In the genomic region with DNA sequence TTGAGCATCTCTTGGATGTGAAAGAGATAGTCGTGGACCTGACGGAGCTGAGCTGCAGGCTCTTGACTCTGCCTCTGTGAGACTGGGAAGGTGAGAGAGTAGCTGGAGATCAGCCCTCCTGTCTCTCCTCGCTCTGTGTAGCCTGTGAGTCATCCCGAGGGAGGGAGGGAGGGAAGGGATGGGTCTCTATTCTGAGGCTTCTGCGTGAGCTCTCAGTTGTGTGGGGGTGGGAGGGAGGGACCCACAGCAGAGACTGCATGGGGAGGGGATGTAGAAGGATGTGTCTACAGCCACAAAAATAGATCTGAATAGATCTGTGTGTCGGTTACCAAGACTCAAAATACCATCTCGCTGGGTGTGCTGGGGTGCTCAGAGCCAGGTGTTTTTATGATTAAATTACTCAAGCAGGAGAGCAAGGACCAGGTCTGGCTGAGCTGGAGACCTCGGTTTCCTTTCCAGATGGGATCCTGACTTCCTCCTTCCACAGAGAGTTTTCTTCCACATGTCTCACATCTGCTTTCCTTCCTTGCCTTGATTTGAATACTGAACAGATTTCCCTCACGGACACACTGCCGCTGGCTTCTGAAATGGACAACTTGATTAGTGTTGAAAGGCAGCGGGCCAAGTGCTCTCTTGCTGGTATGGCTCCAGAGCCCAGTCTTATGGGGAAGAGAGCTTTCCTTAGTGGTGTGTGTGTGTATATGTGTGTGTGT, we compare ENCODE assay signal across 8 mouse cellular contexts.
DNase-seq lines count a peak whose midpoint lies in the region; ATAC-seq and TF ChIP-seq lines count a peak whose summit lies in the region.

No protein-coding gene starts in this region.

- peak; percentile 63 to 68 for DNase-seq in heart, adult 2 months
- peak; percentile 48 for DNase-seq in adrenal gland, postnatal 14 days
- DNase-seq in heart, adult 8-10 months (ENCODE audit: low spot score) = peak; percentile 65
- DNase-seq in limb, embryonic 14.5 days (ENCODE audit: low spot score) = peak; percentile 28
- DNase-seq in yolk sac, embryonic 10.5 days (ENCODE audit: low spot score) = no peak
- no peak for DNase-seq in testis, postnatal 10 days (ENCODE audit: low spot score)
- no peak for DNase-seq in testis, postnatal 14 days (ENCODE audit: low spot score)

- TF ChIP-seq CTCF in heart, adult 2 months (IDR thresholded peaks at IDR 0.05) = no peak

- no peaks in the 10 kb centered on the region for H3K27me3 ChIP-seq in heart, adult 2 months (ENCODE audit: control insufficient read depth, insufficient read depth, low read length)
- H3K27me3 ChIP-seq in heart, embryonic 11.5 days (ENCODE audit: control insufficient read depth, insufficient read depth, low read length) = no peaks in the 10 kb centered on the region
- no peaks in the 10 kb centered on the region for H3K27me3 ChIP-seq in limb, embryonic 14.5 days (ENCODE audit: control insufficient read depth, insufficient read depth, low read length)

- H3K9ac ChIP-seq in heart, adult 2 months (ENCODE audit: low read depth, low read length) = no peak overlapping the region
- no peak overlapping the region for H3K9ac ChIP-seq in heart, embryonic 11.5 days (ENCODE audit: low read depth, low read length)
- H3K9ac ChIP-seq in limb, embryonic 14.5 days (ENCODE audit: low read depth, low read length, severe bottlenecking) = no peak overlapping the region

- TF ChIP-seq EP300 in heart, adult 2 months (IDR thresholded peaks at IDR 0.05; ENCODE audit: insufficient read depth, low read depth, low read length) = 0 out of 2 replicates have a peak, but pooled peaks have one; percentile 25

- 10% methylated on average over 11 of the region's 11 CpGs for WGBS in heart, adult 2 months
- 32% methylated on average over 11 of the region's 11 CpGs for WGBS in heart, embryonic 11.5 days (ENCODE audit: insufficient replicate concordance)
- WGBS in limb, embryonic 14.5 days = 41% methylated on average over 10 of the region's 11 CpGs

- intact Hi-C loops in heart, adult 2 months (cut with DNase I) = loop anchor here (5.0 kb wide), 1 partner anchor 72 kb away; no protein-coding TSS in a partner anchor

- peak overlapping the region; percentile 64 for H3K27ac ChIP-seq in heart, adult 2 months
- no peak overlapping the region for H3K27ac ChIP-seq in heart, embryonic 11.5 days (ENCODE audit: low read depth, low read length)
- no peak overlapping the region for H3K27ac ChIP-seq in limb, embryonic 14.5 days (replicated peaks; ENCODE audit: low read depth, low read length)

- no peak overlapping the region for H3K4me2 ChIP-seq in heart, embryonic 11.5 days
- no peak overlapping the region for H3K4me2 ChIP-seq in limb, embryonic 14.5 days (replicated peaks; ENCODE audit: low read depth, low read length, severe bottlenecking)

- H3K79me2 ChIP-seq in heart, adult 2 months (replicated peaks; ENCODE audit: control insufficient read depth, insufficient read depth, low read length) = no peaks in the 10 kb centered on the region

- no peaks in the 10 kb centered on the region for H3K9me3 ChIP-seq in heart, embryonic 11.5 days (replicated peaks; ENCODE audit: control insufficient read depth, low read length)
- no peaks in the 10 kb centered on the region for H3K9me3 ChIP-seq in limb, embryonic 14.5 days (ENCODE audit: control insufficient read depth, low read length)

- H3K4me3 ChIP-seq in heart, adult 2 months = no peak overlapping the region
- H3K4me3 ChIP-seq in heart, embryonic 11.5 days (ENCODE audit: low read depth, low read length) = no peak overlapping the region
- H3K4me3 ChIP-seq in limb, embryonic 14.5 days (replicated peaks; ENCODE audit: low read length) = no peak overlapping the region

- no peak for TF ChIP-seq POLR2A in heart, adult 2 months (IDR thresholded peaks at IDR 0.05; ENCODE audit: insufficient read depth, low read depth, low read length)
- TF ChIP-seq POLR2A in limb, embryonic 14.5 days (IDR thresholded peaks at IDR 0.05; ENCODE audit: borderline replicate concordance, extremely low read depth, insufficient read depth, insufficient read length) = no peak

- H3K36me3 ChIP-seq in heart, adult 2 months (ENCODE audit: control insufficient read depth, insufficient read depth, low read length) = no peaks in the 10 kb centered on the region
- H3K36me3 ChIP-seq in heart, embryonic 11.5 days (ENCODE audit: control insufficient read depth, insufficient read depth, low read length) = no peaks in the 10 kb centered on the region
- no peaks in the 10 kb centered on the region for H3K36me3 ChIP-seq in limb, embryonic 14.5 days (ENCODE audit: control insufficient read depth, insufficient read depth, low read length)

- peaks cover 13% of the 10 kb centered on the region for H3K4me1 ChIP-seq in heart, adult 2 months (ENCODE audit: control insufficient read depth, insufficient read depth, low read length)
- peaks cover 11% of the 10 kb centered on the region for H3K4me1 ChIP-seq in heart, embryonic 11.5 days (ENCODE audit: control insufficient read depth, insufficient read depth, low read length)
- H3K4me1 ChIP-seq in limb, embryonic 14.5 days (ENCODE audit: control insufficient read depth, insufficient read depth, low read length) = peaks cover 6% of the 10 kb centered on the region; the same call in 1 of the 2 replicates

- no peak for ATAC-seq in heart, embryonic 11.5 days (replicated peaks; ENCODE audit: insufficient number of reproducible peaks, low FRiP score, low TSS enrichment)
- peak; percentile 56 for ATAC-seq in limb, embryonic 14.5 days (ENCODE audit: low FRiP score, low read depth)

Comparison
In these comparisons a context has a peak if more than half of its experiments do, and no peak if none do; other contexts are left out.
1. DNase-seq: peak in heart, adult 2 months (2 of 2), adrenal gland, postnatal 14 days (single experiment), heart, adult 8-10 months (single experiment) and limb, embryonic 14.5 days (single experiment); none in yolk sac, embryonic 10.5 days (single experiment), testis, postnatal 10 days (single experiment) and testis, postnatal 14 days (single experiment).